Mouse (Mus musculus) urinary bladder, postnatal 36 days (tissue): Measurements from ENCODE around the gene Actn3.

ENCODE experiments used
- DNase-seq, 2 experiments: peaks; one replicate each; pipeline ENCODE4 v3.0.0; 2022; ENCODE audit warnings: low spot score in 2 of 2, mixed read lengths in 1 of 2

Actn3 gene

GRCm38 (mm10) chr19:4811909-4812242, 65.8 kb downstream of the Actn3 start:
- DNase-seq: no peak
